Mouse (Mus musculus) regulatory T cell (primary cell): ENCODE data around the gene Slc6a6.

ENCODE experiments used
- in situ Hi-C: fragments of 300-600 bp; cut with MboI, MseI; formaldehyde crosslinking; loops from one replicate; pipeline ENCODE4 v1.15.1; 2025; ENCODE audit warnings: high pct_unique_total_duplicates

Gene Slc6a6

DNA sequence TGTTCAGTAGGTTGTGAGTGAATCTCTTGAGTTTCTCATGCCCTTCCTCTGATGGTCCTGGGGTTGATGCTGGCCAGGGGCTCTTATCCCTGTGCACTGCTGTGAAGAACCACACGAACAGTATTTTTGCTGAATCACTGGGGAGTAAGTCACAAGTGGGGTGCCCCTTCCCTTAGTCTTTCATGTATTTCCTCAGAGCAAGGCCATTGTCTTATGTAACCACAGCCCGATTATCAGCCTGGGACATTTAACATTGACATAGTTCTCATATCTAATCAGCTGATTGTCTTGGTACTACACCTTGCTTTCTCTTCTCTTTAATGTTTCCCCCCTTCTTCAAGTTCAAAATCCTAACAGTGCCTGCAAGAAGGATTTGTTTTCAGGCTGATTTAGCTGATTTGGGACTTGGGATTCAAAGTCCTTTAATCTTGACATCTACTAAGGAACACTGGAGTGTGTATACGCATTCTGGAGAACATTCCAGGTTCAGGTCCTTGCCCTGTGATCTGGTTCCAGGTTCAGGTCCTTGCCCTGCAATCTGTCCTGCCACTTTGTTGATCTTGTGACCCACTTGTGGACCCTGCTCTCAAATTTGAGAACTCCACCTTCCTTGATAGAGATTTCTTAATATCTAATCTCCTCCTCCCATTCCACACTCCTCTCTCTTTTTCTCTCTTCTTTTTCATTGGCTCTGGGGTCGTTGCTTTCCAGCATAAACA, 15.8 kb downstream of the Slc6a6 start:
- in situ Hi-C loops = no loop called here

DNA sequence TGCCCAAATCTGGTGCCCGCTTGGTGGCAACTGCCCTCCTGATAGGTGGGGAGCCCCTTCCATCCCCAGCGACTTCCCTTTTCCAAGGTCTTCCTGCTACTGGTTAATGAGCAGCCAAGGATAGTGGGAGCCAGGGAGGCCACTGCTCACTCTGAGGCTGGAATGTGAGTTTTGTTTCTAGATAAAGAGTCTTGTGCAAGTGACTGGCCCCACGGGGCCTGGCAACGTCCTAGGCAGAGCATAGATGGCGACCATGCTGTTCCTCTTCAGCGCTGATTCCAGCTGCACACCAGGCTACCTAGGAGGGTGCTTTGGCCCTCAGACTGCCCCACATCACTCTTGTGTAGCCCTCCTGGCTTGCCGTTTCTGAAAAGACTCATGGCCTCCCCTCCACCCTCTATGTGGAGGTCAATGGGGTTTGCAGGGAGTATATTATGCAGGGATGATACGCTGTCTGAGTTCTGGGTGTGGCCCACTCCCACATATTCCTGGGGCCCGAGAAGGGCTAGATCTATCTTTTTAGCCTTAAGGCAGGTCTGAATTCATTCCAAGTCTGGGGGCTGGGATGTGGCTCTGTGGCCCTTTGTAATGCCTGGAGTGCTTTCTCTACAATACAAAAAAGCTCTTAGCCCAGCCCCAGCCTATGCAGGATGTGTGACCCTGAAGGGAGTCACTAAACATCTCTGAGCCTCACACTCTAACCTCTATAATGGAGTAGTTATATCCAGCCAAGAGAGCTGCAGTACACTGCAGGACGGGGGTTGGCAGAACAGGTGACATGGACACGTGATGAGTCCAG, 17.2 kb downstream of the Slc6a6 start:
- in situ Hi-C loops = no loop called here

GRCm38 (mm10) chr6:91703459-91703858, 19.6 kb downstream of the Slc6a6 start:
- in situ Hi-C loops = no loop called here

DNA sequence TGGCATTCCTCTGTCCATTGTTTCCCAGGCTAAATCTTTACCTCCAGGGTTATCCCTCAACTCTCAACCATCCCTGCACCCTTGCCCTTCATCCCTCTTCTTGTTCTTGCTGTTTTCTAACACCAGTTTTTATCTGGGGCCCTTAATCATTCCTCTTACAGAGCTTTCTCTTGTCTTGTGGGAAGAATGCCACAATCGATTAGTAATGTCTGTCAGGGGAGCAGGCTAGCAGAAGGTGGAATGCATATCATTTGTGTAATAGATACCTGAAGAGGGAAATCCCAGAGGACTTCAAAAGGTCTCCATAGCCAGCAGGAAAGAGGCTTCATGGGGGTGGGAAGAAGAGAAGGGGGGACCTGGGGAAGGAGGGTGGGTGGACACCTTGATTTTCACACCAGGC, 20.6 kb downstream of the Slc6a6 start:
- in situ Hi-C loops = no loop called here

DNA sequence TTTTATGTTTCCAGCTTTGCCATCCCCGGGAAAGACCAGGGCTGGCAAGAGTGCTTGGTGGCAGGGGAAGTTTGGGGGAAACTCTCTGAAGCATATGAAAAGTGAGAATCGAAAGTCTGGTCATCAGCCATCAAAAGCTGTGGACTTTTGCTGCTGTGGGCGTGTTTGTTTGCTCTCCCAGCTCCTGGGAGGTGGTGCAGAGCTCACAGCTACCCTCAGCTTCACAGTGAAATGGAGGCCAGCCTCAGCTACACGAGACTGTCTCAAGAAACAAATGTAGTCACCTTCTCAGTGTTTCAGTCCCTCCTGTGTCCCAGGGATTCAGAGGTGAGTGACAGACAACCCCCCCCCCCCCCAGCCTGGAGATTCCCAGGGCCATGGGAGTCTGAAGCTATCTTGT, 21.8 kb downstream of the Slc6a6 start:
- in situ Hi-C loops = no loop called here

- in situ Hi-C loops = no loop called here
These were observed 22.4 kb downstream of the Slc6a6 start for GRCm38 (mm10) chr6:91706072-91706776.

DNA sequence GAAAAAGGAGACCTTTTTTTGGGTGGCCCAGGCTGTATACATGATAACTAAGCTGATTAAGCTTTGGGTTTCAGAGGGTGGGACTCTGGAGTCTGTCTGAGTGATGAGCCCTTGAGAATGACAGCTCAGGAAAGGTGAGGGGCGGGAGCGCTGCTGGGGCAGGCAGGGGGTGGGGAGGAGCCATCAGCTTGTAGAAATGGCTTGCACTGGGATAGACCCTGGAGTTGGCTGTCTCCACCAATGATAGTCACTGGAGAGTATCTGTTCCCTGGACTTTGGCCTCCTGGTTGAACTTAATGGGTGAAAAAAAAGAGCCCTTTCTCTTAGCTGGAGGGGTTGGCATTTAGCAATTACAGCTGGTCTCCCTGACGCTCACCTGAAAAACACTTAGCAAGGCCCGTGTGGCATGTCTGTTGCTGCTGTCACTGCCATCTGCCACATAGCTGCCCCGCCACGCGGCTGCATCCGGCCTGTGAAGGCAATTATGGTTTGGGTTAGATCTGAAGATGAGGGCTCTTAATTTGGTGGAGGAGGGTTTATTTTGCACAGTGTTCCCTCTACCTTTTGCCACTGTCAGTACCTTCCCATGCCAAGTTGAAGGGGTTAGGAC, 23.5 kb downstream of the Slc6a6 start:
- in situ Hi-C loops = no loop called here

DNA sequence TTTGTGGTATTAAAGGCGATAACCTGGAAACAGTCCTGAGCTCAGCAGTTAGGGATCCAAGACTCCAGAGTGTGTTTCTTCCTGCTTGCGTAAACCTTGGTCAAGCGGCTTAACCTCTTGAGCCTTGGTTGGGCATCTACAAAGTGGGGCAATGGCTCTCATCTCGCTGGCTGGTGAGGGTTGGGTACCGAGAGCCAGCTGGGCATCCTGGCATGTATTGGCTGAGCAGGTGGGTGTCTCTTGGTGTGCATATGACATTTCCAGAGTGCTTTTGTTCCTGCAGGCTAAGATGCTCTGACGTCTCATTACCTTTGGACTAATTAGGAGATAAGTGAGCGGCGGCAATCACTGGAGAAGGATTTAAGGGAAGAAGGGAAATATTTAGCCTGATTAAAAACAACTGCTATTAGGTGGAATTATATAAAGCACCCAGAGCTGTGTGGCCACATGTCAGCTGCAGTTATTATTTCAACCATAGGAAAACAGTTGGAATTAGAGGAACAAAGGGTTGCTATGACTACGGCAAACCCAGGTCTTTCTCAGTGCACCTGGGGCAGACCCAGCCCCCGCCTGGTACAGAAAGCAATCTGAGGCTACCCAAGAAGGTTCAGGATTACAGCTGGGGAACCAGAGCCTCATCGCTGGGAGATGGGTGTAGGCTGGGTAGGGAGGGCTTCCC, 24.2 kb downstream of the Slc6a6 start:
- in situ Hi-C loops = no loop called here

DNA sequence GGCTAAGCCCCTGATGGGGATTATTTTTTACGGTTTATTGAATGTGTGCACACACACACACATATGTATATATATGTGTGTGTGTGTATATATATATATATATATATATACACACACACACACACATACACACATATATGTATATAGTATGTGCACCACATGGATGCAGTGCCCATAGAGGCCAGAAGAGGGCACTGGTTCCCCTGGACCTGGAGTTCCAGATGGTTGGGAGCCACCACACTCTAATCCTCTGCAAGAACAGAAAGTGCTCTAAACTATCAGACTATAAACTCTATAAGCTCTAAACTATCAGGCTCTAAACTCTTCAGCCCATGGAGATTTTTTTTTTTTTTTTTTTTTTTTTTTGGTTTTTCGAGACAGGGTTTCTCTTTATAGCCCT, 25.1 kb downstream of the Slc6a6 start:
- in situ Hi-C loops = no loop called here

- in situ Hi-C loops = no loop called here
These were observed 26.6 kb downstream of the Slc6a6 start for GRCm38 (mm10) chr6:91710345-91710930.

- in situ Hi-C loops = no loop called here
These were observed 28.4 kb downstream of the Slc6a6 start for GRCm38 (mm10) chr6:91712097-91712854.

DNA sequence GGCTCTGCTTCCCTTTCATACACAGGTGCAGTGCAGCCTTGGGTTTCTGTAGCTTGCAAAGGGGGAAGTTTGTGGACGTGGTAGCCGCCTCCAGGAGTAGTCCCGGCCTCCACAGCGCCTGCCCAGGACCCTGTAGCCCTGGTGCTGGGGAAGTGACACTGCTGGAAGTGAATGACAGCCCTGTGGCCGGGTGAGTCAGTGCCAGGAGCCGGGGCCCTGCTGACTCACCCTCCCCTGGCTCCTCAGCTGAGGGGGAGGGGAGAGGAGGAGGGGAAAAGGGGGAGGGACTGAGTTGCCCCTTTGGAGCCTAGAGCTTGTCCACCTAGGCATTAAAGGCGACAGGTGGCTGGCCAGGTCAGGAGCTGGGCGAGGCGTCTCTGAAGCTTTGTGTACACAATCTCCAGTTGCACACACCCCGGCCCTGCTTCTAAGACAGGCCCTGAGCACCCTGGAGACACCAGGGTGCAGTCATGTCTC, 29.0 kb downstream of the Slc6a6 start:
- in situ Hi-C loops = no loop called here

DNA sequence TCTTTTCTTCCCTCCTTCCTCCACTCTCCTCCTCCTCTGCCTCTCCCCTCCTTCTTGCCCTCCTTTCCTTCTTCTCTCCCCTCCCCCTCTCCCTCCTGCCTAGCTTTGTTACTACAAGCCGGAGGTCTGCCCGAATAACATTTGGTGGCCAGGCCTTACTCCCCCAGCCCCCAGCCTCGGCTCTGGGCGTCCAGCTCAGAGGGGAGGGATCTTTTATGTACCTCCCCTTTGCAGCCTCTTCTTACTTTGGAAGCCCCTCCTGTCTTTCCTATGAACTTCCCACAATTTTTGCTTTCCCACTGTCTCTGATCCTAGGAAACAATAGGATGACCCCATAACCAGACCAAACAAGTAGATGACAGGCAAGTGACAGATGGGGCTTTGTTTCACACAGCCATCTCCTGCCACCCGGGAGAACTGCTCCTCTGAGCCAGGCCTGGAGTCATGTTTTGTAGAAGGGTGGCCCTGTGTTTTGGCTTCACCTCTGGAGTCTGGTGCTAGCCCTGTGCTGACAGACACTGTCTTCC, 29.6 kb downstream of the Slc6a6 start:
- in situ Hi-C loops = no loop called here

DNA sequence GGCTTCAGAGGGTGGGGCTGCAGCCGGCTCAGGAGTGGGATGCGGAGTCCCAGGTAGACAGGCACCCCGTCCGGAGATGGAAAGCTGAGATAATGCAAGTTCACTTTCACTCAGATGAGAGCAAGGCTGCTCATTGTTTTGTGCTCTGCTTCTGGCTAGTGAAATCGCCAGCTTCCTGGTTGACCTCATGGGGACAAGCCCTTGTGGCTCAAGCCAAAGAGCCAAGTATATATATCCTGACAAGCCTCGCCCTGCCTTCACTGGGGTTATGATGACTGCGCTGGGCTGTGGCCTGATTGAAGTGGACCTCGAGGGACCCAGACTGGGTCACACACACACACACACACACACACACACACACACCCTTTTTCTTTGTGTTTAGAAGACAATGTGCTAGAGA, 31.2 kb downstream of the Slc6a6 start:
- in situ Hi-C loops = no loop called here

DNA sequence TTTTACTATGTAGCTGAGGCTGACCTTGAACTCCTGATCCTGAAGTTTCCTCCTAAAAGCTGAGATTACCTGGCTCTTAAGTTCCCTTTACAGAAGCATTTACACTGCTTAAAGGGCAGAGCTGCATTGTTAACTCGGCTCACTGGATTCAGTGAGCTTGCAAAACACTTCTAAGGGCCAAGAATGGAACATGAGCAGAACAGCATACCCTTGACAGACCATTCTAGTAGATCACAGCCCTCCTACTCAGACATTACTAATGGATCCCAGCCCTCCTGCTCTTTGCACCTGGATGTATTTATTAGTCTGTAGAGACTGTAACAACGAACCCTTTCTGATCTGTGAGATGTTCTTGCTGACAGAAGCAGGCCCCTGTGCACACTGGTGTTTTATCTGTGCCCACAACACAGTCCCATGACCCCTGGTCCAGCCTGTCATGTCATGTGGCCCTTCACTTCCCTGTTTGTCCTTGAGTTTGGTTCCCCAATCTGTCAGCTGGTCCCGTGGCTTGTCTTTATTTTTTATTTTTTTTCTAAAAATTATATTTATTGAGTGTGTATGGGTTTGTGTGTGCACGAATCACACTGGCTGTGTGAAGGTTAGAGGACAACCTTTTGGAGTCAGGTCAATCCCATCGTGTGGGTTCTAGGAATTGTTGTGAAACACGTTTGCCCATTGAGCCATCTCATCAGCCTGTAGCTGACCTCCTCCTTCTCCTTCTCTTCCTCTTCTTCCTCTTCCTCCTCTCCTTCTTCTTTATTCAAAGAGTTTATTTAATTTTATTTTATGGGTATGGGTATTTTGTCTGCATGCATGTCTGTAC, 32.3 kb downstream of the Slc6a6 start:
- in situ Hi-C loops = no loop called here

DNA sequence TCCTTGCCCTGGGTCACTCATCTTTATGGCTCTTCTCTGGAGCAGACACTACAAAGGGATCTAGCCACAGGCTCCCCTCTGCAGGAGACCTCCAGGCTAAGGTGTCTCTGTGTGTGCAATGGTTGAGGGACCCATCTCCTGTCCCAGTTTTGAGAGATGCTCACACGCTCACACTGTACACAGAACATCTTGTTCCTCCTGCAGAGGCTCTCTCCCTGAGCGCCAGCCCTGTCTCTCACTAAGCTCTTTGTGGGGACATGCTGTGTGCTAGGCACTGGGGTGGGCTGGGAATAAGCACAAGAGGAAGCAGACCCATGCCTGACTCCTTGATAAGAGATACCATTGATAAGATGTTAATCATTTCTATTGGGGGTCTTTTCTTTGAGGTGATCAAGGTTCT, 34.2 kb downstream of the Slc6a6 start:
- in situ Hi-C loops = no loop called here

DNA sequence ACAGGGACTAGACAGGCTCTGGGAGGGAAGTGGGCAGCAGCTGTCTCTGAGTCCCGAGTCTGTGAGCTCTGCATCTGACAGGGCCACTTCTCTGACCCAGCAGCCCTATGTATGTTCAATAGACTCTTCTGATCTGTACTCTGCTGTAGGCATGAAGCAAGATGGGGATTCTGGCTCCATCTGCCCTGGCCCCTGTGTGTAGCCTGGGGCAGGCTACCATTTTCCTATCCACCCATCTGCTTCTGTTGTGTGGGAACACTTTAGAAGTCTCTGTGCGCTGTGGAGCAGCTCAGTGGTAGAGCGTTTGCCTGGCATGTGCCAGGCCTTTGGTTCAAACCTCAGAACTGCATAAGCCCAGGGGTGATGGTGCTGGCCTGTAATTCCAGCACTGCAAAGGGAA, 34.8 kb downstream of the Slc6a6 start:
- in situ Hi-C loops = no loop called here

DNA sequence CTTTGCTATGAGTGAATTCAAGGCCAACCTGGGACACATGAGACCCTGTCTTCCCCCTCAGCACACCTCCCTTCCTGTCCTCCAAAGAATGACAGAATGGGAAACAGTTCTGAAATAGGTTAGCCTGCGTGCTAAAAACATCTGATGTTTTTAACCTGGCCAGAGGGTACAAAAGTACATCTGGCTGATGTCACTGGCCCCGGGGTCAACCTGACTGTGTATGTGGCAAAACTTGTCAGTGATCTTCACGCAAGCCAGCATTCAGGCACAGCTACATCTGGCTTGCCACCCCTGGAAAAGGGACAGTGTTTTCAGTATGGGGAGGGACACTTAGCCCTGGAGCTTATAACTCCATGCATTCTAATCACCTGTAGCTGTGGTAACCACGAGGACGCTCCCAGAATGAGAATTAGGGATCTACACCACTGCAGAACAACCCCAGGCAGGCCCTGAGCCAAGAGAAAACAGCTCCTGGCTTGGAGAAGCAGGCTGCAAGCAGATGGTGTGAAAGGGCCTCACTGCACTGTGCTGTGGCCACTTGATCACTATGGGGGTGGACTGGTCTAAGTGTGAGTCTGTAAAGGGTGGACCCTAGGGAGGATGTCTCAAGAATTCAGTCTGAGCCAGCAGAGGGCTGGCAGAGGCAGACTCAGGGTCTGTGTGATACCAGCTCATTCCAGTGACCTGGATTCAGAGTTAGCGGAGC, 35.3 kb downstream of the Slc6a6 start:
- in situ Hi-C loops = no loop called here
